Mouse (Mus musculus) megakaryocyte-erythroid progenitor cell, adult 5-6 weeks (primary cell): ENCODE results near the gene Iyd. TPM values are rescaled to one million over a fixed set of nuclear protein-coding genes. Genes with fewer than 3 reads are reported as not detected.
"Not testable (repeated sequence)": the region's sequence is repeated elsewhere in the genome, so short reads cannot be mapped to it uniquely, and the experiment has no call there.

Experiments
- ATAC-seq: replicated peaks from 2 replicates; pipeline ENCODE4 v1.8.0; 2016; ENCODE audit warnings: mild to moderate bottlenecking, inconsistent platforms; ENCODE audit not compliant: severe bottlenecking, poor library complexity, low FRiP score, low TSS enrichment
- total RNA-seq, 2 experiments: library from RNA; stranded (forward) in 1 of 2; stranded (reverse) in 1 of 2; fragments of 200-1000, 215-1000 nt in 1 of 2; fragments of >200 nt in 1 of 2; fragmentation: Nextera tagmentation in 1 of 2; gene quantifications; 2 replicates each; pipeline ENCODE4 v1.2.3; 2014 to 2017

Iyd gene
- total RNA-seq (2014; fragmentation: Nextera tagmentation) (not detected in 2 replicates), total RNA-seq (2017) (not detected in 2 replicates)

GRCm38 (mm10) chr10:3540003-3540827 is at the start of gene Iyd:
Iyd (plus strand) TSS chr10:3540240.
- ATAC-seq = no peak

DNA sequence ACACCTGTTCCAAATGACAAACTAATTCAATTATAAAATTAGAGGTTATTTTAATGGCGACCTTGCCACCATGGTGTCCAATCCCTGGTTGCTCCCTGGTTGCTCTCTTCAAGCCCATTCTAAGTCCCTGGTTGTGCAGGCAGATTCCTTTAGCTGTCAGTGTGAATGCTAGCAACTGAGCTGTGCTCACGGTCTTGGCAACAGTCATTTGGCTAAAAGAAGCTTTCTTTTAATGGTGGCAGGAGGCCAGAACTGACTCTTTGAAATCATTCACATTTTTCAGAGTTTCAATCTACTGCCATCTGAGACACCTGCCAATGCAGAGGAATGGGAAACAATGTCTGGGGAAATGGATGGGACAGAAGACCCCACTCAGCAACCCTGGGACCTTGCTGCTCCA is 43.2 kb upstream of the Iyd start:
- ATAC-seq = no peak

DNA sequence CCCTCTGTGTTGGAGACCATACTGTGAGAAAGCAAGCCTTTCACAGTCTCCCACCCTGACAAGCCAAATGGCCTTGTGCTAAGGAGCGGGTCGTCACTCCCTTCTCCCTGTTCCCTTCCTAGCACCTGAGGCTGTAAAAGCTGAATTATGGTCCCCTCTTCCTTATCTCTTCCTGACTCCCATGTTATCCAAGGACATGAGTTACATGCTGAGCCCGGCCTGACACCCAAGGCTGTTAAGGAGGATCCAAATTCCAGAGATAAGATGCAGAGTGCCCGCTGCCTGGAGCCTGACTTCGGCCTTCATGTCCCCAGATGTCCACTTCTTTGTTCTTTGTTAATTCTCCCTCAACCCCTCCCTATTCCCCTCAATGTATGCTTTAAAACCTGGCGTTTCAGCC is 39.2 kb upstream of the Iyd start:
- not testable (repeated sequence) for ATAC-seq

DNA sequence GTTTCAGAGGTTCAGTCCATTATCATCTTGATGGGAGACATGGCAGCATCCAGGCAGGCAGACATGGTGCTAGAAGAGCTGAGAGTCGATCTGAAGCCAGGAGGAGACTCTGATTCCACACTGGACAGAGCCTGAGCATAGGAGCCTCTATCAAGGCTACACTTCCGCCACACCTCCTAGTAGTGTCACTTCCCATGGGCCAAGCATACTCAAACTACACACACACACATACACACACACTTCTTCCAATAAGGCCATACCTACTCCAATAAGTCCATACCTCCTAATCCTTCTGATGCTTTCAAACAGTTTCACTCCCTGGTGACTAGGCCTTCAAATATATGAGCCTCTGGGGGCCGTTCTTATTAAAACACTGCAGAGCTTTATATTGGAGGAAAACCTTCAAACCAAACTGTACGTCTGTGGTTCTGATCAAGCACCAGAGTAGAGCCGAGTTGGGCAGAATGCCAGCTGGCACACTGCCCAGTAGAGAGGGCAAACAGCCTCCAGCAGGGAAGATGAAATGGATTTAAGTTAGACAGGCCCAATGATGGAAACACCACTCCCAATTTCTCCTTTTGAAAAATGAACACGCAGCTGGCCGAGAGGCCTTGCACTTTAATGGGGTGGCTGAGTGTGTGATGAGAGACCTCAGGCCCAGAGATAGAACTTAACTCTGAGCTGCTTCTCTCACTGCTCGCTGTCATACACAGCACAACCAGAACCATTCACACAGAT is 32.4 kb upstream of the Iyd start:
- no peak; the same call in 1 of the 2 replicates for ATAC-seq

GRCm38 (mm10) chr10:3508222-3508588 is 31.8 kb upstream of the Iyd start:
- ATAC-seq = no peak

- ATAC-seq = no peak
Observed at GRCm38 (mm10) chr10:3508746-3509145, 31.3 kb upstream of the Iyd start.

DNA sequence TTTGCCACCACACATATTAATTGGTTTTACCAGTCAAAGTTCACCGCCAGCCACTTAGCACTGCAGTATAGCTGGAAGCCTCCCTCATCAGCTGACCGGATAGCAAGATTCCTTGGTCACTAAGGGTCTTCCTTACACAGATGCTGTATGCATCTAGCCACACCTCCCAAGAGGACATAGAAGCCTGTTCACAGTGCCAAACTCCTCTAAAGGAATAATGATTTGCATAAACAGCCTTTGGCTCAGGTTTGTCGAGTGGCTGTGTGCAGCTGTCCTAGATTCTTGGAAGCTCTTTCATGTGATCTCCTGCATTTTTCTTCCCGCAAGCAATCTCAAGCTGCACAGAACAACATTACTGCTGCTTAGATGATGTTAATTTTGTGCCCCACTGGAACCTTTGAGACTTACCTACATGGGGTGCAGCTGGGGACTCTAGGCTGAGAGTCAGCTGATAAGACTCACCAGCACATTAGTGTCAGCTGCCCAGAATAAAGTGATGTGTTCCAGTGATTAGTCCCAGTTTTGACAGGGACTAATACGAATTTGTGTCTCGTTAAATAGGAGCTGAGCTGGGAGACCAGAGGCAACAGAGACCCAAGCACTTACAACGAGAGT is 30.3 kb upstream of the Iyd start:
- no peak for ATAC-seq

GRCm38 (mm10) chr10:3510486-3510885 is 29.6 kb upstream of the Iyd start:
- no peak for ATAC-seq

GRCm38 (mm10) chr10:3511401-3511800 is 28.6 kb upstream of the Iyd start:
- no peak for ATAC-seq

GRCm38 (mm10) chr10:3512620-3513305 is 27.3 kb upstream of the Iyd start:
- no peak for ATAC-seq

GRCm38 (mm10) chr10:3513947-3514346 is 26.1 kb upstream of the Iyd start:
- ATAC-seq = no peak

DNA sequence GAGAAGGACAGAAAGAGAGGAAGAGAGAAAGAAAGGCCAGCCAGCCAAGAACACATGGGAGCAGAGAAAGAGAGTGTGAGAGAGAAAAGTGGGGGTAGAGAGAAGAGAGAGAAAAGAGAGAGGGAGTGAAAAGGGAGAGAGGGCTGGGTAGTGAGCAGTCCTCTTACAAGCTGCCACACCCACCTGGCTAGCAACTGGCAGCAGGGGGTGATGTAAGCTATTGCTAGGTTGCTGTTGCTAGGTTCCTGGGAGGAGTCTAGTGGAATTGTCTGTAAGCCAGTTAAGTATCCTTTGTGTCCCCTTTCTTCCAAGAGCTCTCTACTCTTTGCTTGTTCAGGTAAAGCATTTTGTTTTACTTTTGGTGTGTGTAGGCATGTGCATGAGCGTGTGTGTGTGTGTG is 25.4 kb upstream of the Iyd start:
- ATAC-seq = no peak

DNA sequence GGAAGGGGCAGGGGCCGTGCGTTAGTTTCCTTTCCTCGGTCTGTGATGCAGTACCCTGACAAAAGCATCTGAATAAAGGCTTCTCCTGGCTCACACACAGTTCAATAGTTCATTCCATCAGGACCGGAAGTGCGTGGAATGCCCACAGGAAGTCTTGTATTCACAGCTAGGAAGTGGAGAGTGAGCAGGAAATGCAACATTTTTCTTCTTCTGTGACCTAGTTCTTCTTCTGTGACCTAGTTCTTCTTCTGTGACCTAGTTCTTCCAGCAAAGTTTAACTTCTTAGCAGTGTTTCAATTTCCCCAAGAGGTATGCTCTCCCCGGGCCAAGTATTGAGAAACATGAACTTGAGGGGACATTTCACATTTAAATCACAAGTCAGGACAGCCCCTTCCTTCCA is 23.6 kb upstream of the Iyd start:
- no peak for ATAC-seq

GRCm38 (mm10) chr10:3523044-3523793 is 16.8 kb upstream of the Iyd start:
- no peak for ATAC-seq

GRCm38 (mm10) chr10:3524513-3524912 is 15.5 kb upstream of the Iyd start:
- no peak for ATAC-seq

DNA sequence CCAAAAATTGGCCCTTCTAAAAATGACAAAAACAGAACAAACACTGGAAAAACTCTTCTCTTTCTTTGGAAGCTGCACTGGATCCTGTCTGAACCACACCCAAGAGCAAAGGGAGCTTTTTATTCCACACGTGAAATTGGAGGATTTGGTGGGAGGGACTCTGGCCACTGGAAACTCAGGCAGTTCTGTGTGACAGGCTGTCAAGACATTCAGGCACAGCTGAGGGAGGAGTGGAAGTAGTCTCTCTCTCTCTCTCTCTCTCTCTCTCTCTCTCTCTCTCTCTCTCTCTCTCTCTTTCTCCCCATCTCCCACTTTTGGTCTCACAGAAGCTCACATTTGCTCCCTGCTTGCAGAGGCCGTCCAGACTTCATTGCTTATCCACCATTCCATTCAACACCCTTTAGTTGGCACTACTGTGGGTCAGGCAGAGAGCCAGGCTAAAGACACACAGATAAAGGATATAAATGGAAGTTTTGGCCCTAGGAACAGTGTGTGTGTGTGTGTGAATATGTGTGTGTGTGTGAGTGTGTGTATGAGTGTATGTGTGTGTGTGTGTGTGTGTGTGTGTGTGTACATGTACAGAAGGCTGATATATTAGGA is 14.5 kb upstream of the Iyd start:
- ATAC-seq = no peak

- no peak for ATAC-seq
Observed at GRCm38 (mm10) chr10:3529807-3530206, 10.2 kb upstream of the Iyd start.

GRCm38 (mm10) chr10:3530661-3531060 is 9.4 kb upstream of the Iyd start:
- ATAC-seq = no peak

GRCm38 (mm10) chr10:3531375-3531774 is 8.7 kb upstream of the Iyd start:
- peak; percentile 71 for ATAC-seq
